Mouse (Mus musculus) heart, embryonic 16.5 days (tissue): ENCODE data around the gene Stxbp3. TPM values are rescaled to one million over a fixed set of nuclear protein-coding genes. Genes with fewer than 3 reads are reported as not detected.
"Not testable (repeated sequence)": the region's sequence is repeated elsewhere in the genome, so short reads cannot be mapped to it uniquely, and the experiment has no call there.

Experiments
- ATAC-seq: fragments of 200-750 bp; cut with Nextera tagmentation; replicated peaks from 2 replicates; pipeline ENCODE4 v1.8.0; 2017; ENCODE audit warnings: moderate number of reproducible peaks; ENCODE audit not compliant: insufficient read depth, low FRiP score; ENCODE audit errors: extremely low read depth
- H3K27ac ChIP-seq: fragments of 300-500 bp; sonication (generic); 2 replicates; pipeline ENCODE4 v1.5.1; 2014; ENCODE audit warnings: mild to moderate bottlenecking, low read length, control low read depth, moderate library complexity
- H3K27me3 ChIP-seq: fragments of 300-500 bp; sonication (generic); 2 replicates; pipeline ENCODE4 v1.6.1; 2014; ENCODE audit warnings: low read length, mixed read lengths; ENCODE audit not compliant: control insufficient read depth, insufficient read depth
- H3K36me3 ChIP-seq: fragments of 300-500 bp; sonication (generic); 2 replicates; pipeline ENCODE4 v1.6.1; 2014; ENCODE audit not compliant: control insufficient read depth, insufficient read depth
- H3K4me1 ChIP-seq: fragments of 300-500 bp; sonication (generic); 2 replicates; pipeline ENCODE4 v1.6.1; 2014; ENCODE audit warnings: low read length, mixed read lengths; ENCODE audit not compliant: control insufficient read depth, insufficient read depth
- H3K4me2 ChIP-seq: fragments of 300-500 bp; sonication (generic); 2 replicates; pipeline ENCODE4 v1.6.1; 2014; ENCODE audit warnings: low read depth, mild to moderate bottlenecking, control low read depth, low read length
- H3K4me3 ChIP-seq: fragments of 300-500 bp; sonication (generic); 2 replicates; pipeline ENCODE4 v1.5.1; 2014; ENCODE audit warnings: mild to moderate bottlenecking, control low read depth, low read length
- H3K9ac ChIP-seq: fragments of 300-500 bp; sonication (generic); 2 replicates; pipeline ENCODE4 v1.6.1; 2014; ENCODE audit warnings: low read length, control low read depth
- H3K9me3 ChIP-seq: fragments of 300-500 bp; sonication (generic); replicated peaks from 2 replicates; pipeline ENCODE4 v1.6.1; 2016; ENCODE audit warnings: low read length; ENCODE audit not compliant: control insufficient read depth
- WGBS: fragments of 180-500 bp; shearing (Covaris S2); extraction: QIAGEN DNeasy Blood & Tissue Kit; methylation state at CpG from one replicate; pipeline ENCODE4 v1.1.7; 2014; 5-methylcytosine and 5-hydroxymethylcytosine counted together
- polyA plus RNA-seq: library from polyadenylated mRNA; unstranded; fragments of >200 nt; fragmentation: Nextera tagmentation; extraction: Ambion mirVana; gene quantifications from 2 replicates; pipeline ENCODE4 v1.2.1, GENCODE M21; 2015

The Stxbp3 gene
- polyA plus RNA-seq, 1 experiment from 2014 or later, result 33.1 TPM

- ATAC-seq, result not testable (repeated sequence)
These were observed 6.6 kb downstream of the Stxbp3 start for GRCm38 (mm10) chr3:108833717-108834116.

GRCm38 (mm10) chr3:108831750-108832149 is 8.6 kb downstream of the Stxbp3 start:
- 90% methylated on average over 6 of the region's 6 CpGs for WGBS
- H3K9ac ChIP-seq, result no peak overlapping the region
- ATAC-seq, result no peak
- no peak overlapping the region for H3K27ac ChIP-seq
- peaks cover 10% of the 10 kb centered on the region for H3K36me3 ChIP-seq
- no peak overlapping the region for H3K4me3 ChIP-seq
- no peak overlapping the region for H3K4me2 ChIP-seq
- H3K9me3 ChIP-seq, result no peaks in the 10 kb centered on the region
- H3K4me1 ChIP-seq, result peaks cover 10% of the 10 kb centered on the region
- no peaks in the 10 kb centered on the region for H3K27me3 ChIP-seq

More at GRCm38 (mm10) chr3:108833717-108834116, 6.6 kb downstream of the Stxbp3 start:
- not testable (repeated sequence) for H3K4me3 ChIP-seq, H3K27me3 ChIP-seq, H3K4me2 ChIP-seq, H3K27ac ChIP-seq, H3K9me3 ChIP-seq, H3K9ac ChIP-seq, H3K36me3 ChIP-seq
- H3K4me1 ChIP-seq, result peaks cover 16% of the 10 kb centered on the region
- 86% methylated on average over 1 of the region's 1 CpGs for WGBS

GRCm38 (mm10) chr3:108830493-108830892 is 9.8 kb downstream of the Stxbp3 start:
- 52% methylated on average over 11 of the region's 11 CpGs for WGBS
- H3K9me3 ChIP-seq, result no peaks in the 10 kb centered on the region
- H3K36me3 ChIP-seq, result peaks cover 11% of the 10 kb centered on the region
- H3K4me1 ChIP-seq, result peaks cover 10% of the 10 kb centered on the region
- H3K9ac ChIP-seq, result peak overlapping the region; percentile 43; the same call in 1 of the 2 replicates
- H3K4me3 ChIP-seq, result no peak overlapping the region
- peak; percentile 78 for ATAC-seq
- peak overlapping the region; percentile 34 for H3K4me2 ChIP-seq
- H3K27me3 ChIP-seq, result no peaks in the 10 kb centered on the region
- 0 out of 2 replicates have a peak overlapping the region, but pooled peaks have one; percentile 39 for H3K27ac ChIP-seq

DNA sequence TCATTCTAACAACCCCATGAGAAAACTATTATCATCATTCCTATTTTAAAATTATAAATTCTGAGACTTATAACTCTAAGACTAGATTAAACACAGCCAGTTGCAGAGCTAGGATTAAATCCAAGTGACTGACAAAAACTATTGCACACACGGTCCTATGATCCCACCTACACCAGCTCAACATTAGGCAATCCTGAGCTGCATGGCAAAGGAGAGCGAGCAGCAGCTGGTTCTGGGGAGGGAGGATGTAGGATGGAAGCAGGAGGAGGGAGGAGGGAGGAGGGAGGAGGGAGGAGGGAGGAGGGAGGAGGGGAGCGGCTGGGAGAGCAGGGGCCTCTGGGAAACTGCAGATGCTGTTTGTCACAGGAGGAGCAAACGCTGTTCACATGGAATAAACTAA is 24.7 kb downstream of the Stxbp3 start:
- Histone ChIP-seq H3K4me2 (no peak overlapping the region), H3K27ac (no peak overlapping the region), H3K9me3 (no peaks in the 10 kb centered on the region), H3K36me3 (peaks cover 26% of the 10 kb centered on the region), H3K9ac (no peak overlapping the region), H3K27me3 (no peaks in the 10 kb centered on the region), H3K4me3 (no peak overlapping the region), H3K4me1 (0 out of 2 replicates have a peak, but pooled peaks cover 3% of the 10 kb centered on the region)
- ATAC-seq, result no peak
- WGBS, result 67% methylated on average over 4 of the region's 4 CpGs

- no peaks in the 10 kb centered on the region for H3K9me3 ChIP-seq
- H3K27me3 ChIP-seq, result no peaks in the 10 kb centered on the region
- no peak overlapping the region for H3K27ac ChIP-seq
- H3K4me2 ChIP-seq, result no peak overlapping the region
- no peak; the same call in 1 of the 2 replicates for ATAC-seq
- no peak overlapping the region for H3K4me3 ChIP-seq
- H3K36me3 ChIP-seq, result peaks cover 16% of the 10 kb centered on the region
- WGBS, result 59% methylated on average over 4 of the region's 4 CpGs
- H3K9ac ChIP-seq, result no peak overlapping the region
- peaks cover 4% of the 10 kb centered on the region for H3K4me1 ChIP-seq
These were observed 29.5 kb downstream of the Stxbp3 start for GRCm38 (mm10) chr3:108810747-108811263.

GRCm38 (mm10) chr3:108805622-108806021 is 34.7 kb downstream of the Stxbp3 start:
- Histone ChIP-seq H3K9ac (no peak overlapping the region), H3K4me2 (no peak overlapping the region), H3K36me3 (peaks cover 33% of the 10 kb centered on the region), H3K27ac (peak overlapping the region; percentile 29; the same call in 1 of the 2 replicates), H3K27me3 (no peaks in the 10 kb centered on the region), H3K9me3 (no peaks in the 10 kb centered on the region), H3K4me1 (peaks cover 7% of the 10 kb centered on the region), H3K4me3 (no peak overlapping the region)
- WGBS, result 69% methylated on average over 5 of the region's 5 CpGs
- ATAC-seq, result no peak; the same call in 1 of the 2 replicates

DNA sequence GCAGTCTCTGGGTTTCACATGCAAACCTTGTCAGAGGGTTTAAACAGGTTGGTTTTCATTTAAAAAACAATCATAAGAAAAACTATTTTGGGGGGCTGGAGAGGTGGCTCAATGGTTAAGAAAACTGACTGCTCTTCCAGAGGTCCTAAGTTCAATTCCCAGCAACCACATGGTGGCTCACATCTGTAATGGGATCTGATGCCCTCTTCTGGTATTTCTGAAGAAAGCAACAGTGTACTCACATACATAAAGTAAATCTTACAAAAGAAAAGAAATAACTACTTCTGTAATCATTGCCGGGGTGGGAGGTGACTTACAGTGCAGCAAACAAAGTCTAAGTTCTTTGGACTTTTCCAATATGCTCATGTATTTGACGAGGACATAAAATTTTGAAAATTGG is 42.0 kb downstream of the Stxbp3 start:
- H3K27ac ChIP-seq, result no peak overlapping the region
- no peaks in the 10 kb centered on the region for H3K9me3 ChIP-seq
- H3K4me3 ChIP-seq, result no peak overlapping the region
- ATAC-seq, result no peak
- H3K4me1 ChIP-seq, result no peaks in the 10 kb centered on the region
- peaks cover 54% of the 10 kb centered on the region for H3K36me3 ChIP-seq
- H3K4me2 ChIP-seq, result no peak overlapping the region
- no peak overlapping the region for H3K9ac ChIP-seq
- no peaks in the 10 kb centered on the region for H3K27me3 ChIP-seq
- 88% methylated on average over 2 of the region's 2 CpGs for WGBS

- WGBS, result 87% methylated on average over 6 of the region's 6 CpGs
These were observed 42.6 kb downstream of the Stxbp3 start for GRCm38 (mm10) chr3:108797723-108798122.

DNA sequence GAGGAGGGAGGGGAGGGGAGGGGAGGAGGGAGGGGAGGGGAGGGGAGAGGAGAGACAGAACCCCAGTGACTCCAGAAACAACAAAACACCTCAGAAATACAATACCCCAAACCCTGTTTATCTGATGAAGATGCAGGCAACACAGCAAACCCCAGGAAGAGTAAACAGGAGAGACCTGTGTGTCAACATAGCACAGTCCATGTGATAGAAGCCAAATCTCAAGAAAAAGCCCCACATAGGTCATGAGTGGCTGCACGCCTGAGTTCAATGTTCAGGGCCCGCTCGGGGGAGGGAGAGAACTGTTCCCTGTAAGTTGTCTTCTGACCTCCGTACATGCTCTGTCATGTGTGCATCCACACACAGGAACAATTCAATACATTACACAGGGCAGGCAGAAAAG is 43.9 kb downstream of the Stxbp3 start:
- ATAC-seq, result no peak
- no peak overlapping the region for H3K4me3 ChIP-seq
- no peaks in the 10 kb centered on the region for H3K27me3 ChIP-seq
- H3K9ac ChIP-seq, result no peak overlapping the region
- H3K27ac ChIP-seq, result no peak overlapping the region
- 86% methylated on average over 4 of the region's 4 CpGs for WGBS
- no peak overlapping the region for H3K4me2 ChIP-seq
- H3K9me3 ChIP-seq, result no peaks in the 10 kb centered on the region
- peaks cover 43% of the 10 kb centered on the region for H3K36me3 ChIP-seq
- no peaks in the 10 kb centered on the region for H3K4me1 ChIP-seq

More at GRCm38 (mm10) chr3:108797723-108798122, 42.6 kb downstream of the Stxbp3 start:
- H3K9me3 ChIP-seq, result no peaks in the 10 kb centered on the region
- H3K27me3 ChIP-seq, result no peaks in the 10 kb centered on the region
- no peak for ATAC-seq
- H3K9ac ChIP-seq, result no peak overlapping the region
- H3K27ac ChIP-seq, result no peak overlapping the region
- no peak overlapping the region for H3K4me3 ChIP-seq
- H3K36me3 ChIP-seq, result peaks cover 48% of the 10 kb centered on the region
- H3K4me1 ChIP-seq, result no peaks in the 10 kb centered on the region
- H3K4me2 ChIP-seq, result no peak overlapping the region
